Mouse (Mus musculus): ENCODE data around the gene Xxylt1.

GRCm38 (mm10) chr16:30939210-30939609 lies 142.0 kb downstream of the Xxylt1 start:
- peak; percentile 33 for TF ChIP-seq CTCF (IDR thresholded peaks at IDR 0.05)
- TF ChIP-seq POLR2A (IDR thresholded peaks at IDR 0.05; ENCODE audit: insufficient read depth, low read depth, low read length) = no peak

All from heart, adult 2 months (tissue).